Mouse (Mus musculus) cerebellum, postnatal 25 days (tissue): ENCODE measurements around the gene Scamp4.
"Not testable (repeated sequence)": the region's sequence is repeated elsewhere in the genome, so short reads cannot be mapped to it uniquely, and the experiment has no call there.

ENCODE experiments used
- DNase-seq, 2 experiments: peaks; one replicate each; pipeline ENCODE4 v3.0.0; 2021; ENCODE audit warnings: mixed read lengths in 2 of 2

The Scamp4 gene

DNA sequence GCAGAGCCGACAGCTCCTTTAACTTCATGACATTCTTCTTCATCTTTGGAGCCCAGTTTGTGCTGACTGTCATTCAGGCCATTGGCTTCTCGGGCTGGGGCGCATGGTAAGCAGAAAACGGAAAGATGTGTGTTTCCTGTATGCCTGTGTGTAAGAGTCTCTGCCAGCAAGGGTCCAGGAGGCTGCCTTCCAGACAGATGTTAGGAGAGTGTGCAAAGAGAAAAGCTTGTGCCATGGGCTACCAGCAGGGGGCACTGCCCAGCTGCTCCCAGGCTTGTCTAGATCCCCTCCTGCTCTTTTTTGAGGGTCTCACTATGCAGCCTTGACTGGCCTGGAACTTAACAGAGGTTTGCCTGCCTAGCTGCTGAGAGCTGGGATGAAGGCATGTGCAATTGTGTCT is 8.4 kb downstream of the Scamp4 start:
- DNase-seq, result peak; percentile 60 to 69

DNA sequence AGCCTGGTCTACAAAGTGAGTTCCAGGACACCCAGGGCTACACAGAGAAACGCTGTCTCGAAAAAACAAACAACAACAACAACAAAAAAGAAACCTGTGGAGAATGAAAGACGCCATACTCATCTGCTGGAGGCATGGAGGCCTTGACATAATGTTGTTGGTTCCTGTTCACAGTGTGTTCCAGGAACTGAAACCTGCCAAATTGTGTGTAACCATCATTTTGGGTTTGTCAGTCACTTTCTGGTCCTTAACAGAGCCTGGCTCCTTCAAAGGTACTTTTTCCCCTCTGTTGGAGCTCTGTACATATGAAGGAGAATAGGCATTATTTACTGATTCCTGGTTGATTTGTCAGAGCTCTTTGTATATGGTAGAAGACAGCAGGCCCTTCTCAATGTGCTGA is 9.2 kb downstream of the Scamp4 start:
- DNase-seq, result no peak

DNA sequence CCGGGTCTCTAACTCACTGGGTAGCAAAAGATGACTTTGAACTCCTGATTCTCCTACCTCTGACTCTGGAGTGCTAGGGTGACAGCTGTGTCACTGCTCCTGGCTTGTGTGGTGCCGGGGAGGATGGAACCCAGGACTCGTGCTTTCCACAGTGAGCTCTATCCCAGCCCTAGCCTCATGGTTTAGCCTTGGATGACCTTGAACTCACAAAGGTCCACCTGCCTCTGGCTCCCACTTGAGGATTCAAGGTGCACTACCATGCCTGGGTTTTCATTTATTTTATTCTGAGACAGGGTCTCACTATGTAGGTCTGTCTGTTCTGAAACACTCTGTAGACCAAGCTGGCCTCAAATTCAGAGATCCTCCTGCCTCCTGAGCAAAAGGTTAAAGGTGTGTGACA is 11.1 kb downstream of the Scamp4 start:
- DNase-seq, result no peak

DNA sequence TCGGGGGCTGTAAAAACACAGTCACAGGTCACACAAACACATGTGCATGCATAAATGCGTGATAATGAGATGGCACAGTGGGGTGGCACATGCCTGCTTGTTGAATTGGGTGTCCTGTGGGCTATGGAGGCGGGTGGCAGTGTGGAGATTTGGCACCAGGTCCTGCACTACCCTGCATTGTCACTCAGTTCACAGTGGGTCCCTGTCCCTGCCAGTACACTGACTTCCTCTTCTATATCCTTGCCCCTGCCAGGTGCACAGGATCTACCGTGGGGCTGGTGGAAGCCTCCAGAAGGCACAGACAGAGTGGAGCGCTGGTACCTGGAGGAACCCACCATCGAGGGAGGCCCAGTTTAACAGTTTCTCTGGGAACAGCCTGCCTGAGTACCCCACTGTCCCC is 11.7 kb downstream of the Scamp4 start:
- no peak for DNase-seq

DNA sequence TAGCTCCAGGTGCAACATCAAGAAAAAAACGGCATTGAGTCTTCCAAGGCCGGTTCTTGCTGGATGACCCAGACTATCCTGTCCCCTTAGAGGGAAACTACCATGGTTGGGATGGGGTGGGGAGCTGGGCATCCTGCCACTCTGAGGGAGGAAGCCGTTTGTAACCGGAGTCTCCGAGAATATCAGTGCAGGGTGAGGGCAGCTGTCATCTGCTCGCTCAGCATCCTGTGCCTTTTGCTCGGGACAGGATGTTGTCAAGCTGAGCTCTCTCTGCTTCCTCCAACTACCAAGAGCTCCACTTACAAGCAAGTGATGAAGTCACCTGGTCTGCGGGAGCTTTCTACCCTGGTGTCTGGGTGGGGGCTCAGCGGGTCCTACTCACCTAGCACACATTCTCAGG is 15.5 kb downstream of the Scamp4 start:
- DNase-seq, result peak in 1 of 2 experiments; percentile 19

DNA sequence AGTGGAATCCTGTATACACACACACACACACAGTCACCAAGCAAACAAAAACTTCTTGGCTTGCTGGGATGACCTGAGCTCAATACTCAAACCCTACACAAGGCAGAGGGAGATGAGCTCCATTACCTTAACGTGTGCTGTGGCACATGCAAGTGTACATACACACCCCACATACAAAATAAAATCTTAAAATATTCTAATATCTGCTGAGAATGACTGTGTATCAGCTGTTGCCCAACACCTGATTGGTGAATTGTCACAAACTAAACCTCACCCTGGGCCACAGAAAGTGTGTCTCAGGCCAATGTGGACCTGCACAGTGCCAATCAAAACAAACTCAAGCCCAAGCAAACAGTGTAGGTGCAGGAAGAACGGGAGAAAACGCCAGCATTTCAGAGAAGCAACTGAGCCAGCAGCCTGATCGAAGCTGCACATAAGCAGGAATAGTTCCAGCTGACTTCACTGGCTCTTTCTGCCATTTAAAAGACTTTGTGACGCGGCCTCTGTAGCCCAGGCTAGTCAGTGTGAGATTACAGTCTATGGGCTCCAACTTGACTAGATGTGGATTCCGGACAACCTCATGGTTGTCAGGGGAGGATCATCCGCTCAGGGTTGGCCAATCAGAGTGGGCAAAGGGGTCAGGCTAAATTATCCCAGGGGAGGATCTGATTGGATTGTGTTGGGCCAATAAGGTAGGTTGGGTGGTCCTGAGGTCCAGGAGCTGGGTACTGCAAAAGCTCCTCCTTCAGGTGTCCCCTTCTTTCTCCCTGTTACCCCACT is 17.0 kb downstream of the Scamp4 start:
- DNase-seq, result no peak

DNA sequence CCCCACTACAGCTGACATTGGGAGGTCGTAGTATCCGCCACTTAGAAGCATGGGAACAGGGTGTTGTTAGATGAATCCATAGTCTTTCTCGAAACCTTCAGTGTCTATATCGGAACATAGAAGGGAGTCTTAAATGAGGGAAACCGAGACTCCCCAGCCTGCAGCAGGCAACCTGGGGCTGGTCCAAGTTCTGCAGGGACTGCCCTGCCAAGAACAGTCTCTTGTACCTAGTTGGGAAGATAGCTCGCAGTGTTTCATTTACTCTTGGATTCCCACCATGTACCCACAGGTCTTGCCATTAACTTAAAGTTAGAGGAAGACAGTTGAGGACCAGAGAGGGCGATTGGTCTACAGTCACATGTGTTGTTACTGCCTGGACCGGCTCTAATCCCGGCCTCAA is 17.7 kb downstream of the Scamp4 start:
- DNase-seq, result peak in 1 of 2 experiments; percentile 11

DNA sequence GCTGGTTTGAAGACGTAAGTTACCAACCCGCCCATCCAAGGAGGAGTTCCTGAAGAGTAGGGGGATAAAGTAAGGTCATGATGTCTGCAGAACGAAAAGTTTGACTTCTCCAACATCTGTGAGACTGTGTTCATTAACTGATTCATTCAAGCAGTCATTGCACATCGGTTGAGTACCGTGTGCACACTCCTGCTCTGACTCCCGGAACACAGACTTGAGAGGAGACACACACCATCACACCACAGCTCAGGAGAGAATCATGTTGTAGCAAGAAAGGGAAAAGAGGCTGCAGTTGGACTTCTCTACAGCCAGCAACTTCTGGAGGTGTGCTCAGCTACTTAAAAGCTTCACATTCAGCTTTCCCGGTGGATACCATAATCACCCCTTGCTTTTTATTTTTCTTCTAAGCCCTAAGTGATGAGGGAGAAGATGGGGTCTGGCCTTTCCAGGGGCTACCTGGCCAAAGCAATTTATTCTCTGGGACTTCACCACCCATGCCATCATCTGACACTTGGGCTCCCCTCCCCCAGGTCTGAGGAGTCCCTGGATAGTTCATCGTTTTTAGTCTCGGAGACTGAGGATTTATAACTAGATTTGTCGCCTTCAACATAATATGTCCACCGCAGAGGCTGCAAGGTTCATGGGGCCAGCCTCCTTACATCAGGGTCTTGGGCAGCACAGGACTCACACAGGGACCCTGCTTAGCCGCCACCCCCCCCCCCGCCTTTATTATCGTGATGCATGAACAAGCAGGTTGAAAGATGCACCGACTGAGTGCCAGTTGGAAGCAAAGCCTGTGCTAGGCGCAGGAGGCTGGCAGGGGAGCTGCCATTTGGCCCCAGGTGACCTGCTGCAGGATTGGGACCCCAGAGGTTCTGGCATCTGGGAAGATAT is 18.4 kb downstream of the Scamp4 start:
- peak in 1 of 2 experiments; percentile 44 for DNase-seq

DNA sequence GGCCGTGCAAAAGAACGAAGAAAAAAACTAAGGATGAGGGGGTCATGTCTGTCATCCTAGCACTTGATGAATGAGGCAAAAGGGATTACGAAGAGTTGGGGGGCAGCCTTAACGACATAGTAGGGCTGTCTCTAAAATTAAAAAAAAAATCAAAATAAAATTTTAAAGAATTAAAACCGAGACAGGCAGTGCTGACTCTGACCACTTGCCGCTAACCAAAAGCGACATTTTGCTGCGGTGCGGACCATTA is 18.9 kb downstream of the Scamp4 start:
- DNase-seq, result no peak

DNA sequence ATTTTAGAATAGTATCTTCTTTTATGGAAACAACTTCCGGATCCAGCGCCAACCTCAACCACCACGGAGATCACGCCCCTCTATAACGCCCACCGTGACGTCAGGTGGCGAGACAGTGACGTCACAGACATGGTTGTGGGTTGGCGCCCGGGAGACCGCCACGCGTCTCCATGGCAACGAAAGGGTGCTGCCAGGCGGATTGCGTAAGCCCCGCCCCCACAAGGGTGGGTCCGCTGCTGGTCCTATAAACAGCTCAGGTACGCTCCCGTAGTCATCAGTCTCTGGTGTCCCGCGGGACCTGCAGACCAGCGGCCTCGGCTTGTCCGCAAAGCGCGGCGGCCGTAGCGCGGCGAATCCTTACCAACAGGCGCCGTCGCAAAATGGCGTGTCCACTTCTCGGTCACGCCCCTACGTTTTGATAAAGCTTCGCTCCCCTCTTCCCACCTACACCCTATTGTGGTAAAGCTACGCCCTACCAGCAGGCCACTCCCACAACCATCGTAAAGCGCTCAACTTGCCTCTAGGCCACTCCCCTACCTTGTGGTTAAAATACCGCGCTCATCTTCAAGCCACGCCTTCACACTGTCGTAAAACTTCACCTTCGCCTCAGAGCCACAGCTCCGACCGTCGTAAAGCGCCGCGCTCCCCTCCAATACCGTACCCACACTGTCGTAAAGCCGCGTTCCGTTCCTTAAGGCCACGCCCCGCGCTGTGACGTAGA is 19.4 kb downstream of the Scamp4 start:
- DNase-seq, result peak; percentile 99

DNA sequence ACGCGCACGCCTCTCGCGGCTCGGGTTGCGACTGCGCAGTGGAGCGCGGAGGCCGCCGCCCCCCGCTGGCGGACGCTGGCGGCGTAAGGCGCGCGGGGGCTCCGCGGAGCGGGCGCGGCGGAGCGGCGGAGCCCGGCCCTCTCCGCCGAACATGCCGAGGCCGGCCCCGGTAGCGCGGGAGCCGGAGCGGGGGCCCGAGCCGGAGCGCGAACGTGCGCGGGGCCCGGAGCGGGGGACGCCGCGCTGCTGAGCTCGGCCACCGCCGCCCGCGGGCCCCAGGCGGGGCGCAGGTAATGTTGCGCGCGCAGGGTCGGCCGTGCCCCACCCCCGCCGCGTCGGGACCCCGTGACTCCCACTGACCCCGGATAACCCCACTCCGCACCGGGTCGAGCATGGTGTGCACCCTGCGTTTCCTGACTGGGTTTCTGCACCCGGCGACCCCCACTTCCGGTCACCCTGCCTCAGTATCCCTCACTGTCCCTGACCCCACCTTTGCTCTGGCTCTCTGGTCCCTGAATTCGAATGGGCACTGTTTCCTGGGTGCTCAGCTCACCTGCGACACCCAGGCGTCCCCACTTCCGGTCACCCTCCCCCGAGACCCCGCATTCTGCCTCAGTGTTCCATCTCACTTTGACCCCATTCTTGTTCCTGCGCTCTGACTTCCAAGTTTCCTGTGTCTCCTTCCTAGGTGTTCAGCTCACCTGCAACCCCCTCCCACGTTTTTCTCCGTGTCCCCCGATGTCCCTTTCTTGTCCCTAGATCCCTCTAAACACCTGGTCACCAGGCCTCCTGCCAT is 20.2 kb downstream of the Scamp4 start, which contains the start of gene Csnk1g2:
Gene Csnk1g2, plus strand, starts transcription at position 178 of the 796 bp plus-strand sequence.
- peak in 1 of 2 experiments; percentile 100 for DNase-seq

DNA sequence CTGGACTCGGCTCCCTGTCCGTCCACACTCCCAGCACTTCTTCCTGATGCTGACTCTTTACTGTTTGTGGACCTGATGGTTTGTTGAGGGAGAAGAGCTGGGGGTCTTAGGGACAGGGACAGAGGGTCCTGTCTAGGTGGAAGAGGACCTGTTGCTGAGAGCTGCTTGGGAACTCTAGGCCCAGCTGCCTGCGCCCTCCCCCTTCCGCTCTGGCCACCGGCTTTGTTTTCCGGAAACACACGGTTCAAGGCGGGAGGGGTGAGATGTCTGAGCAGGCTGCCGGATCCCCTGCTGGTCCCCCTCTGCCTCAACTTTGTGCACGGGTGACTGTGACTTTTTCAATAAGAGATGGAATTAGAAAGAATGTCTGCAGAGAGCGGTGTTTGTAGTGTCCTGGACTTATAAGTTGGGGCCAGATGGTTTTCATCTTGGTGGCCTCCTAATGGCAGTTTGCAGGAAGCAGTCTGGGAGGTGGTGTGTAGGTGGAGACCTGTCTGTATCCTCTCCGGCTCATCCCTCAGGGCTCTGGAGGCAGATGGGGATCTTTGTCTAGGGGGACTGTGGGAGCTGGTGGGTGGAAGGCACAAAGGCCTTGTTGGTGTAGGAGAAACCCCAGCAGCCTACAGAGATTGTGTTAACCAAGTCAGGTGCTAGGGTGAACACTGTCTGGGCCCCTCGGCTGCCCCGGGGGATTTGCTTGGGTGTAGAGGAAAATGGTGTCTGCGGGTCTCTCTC is 21.0 kb downstream of the Scamp4 start:
- peak; percentile 65 to 77 for DNase-seq

DNA sequence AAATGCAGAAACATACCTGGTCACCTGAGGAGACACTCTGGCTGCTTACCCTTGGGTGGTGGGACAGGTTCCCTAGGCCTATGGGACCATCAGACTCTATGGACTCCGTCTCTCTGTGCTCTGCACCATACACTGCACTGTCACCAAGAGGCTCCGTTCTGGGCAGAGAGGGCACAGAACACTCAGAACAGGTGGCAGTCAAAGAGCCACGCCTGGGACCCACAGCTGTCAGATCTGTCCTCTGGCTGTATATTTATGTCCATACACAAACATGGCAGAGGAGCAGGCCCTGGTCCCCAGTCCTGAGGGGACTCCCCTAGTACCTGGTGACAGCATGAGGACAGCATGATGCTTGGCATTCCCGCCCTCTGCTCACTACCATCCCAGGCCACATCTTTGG is 23.1 kb downstream of the Scamp4 start:
- no peak for DNase-seq

DNA sequence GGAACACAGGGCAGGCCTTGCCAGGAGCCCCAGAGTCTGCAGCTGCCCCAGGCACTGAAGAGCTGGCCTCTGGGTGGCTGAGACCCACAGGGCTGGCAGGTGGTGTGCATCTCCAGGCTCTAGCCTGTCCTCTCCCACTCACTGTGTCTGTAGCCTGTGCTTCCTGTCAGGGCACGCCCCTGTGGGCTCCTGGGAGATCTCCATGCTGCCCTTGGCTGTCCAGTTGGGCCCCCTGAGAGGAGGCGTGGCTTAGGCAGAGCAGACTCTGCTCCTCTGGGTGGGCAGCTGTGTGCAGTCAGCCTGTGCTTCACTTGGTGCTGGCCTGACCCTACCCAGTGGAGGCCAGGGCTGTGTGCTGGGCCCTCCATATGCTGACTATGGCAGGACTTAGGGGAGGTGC is 25.0 kb downstream of the Scamp4 start:
- DNase-seq, result no peak

DNA sequence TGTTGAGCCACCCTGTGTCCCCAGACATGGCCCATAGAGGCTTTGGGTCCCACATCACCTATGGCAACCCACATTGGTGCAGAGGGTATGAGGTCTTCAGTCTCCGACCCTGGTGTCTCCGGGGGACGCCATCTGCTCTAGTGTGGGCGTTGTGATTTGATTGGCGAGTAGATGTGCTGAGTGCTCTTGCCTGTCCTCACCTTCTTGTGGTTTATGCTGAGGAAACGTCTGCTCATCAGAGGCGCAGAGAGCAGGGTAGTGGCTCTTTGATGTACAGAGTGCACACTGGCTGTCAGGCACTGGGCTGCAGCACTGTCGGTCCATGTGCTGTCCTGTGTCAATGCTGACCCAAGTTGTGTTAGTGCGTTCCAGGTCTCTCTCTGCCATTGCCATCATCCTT is 26.3 kb downstream of the Scamp4 start:
- DNase-seq, result no peak

DNA sequence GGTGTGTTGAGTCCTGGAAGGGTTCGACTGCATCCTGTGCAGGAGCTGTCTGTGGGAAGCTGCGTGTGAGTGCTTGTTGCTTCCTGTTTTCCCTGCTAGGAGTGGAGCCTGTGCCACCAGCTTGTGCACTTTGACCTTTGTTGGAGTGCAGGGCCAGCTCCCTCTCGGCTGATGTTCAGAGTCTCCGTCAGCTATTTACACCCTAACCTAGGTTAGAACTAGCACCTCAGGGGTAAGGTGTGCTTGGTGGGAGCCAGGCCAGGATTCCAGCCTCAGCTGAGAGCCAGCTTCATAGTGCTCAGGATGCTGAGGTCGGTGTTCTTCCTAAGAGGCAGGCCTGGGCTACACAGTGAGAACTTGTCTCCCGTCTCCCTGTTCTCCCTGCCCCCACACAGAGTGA is 32.7 kb downstream of the Scamp4 start:
- no peak for DNase-seq

DNA sequence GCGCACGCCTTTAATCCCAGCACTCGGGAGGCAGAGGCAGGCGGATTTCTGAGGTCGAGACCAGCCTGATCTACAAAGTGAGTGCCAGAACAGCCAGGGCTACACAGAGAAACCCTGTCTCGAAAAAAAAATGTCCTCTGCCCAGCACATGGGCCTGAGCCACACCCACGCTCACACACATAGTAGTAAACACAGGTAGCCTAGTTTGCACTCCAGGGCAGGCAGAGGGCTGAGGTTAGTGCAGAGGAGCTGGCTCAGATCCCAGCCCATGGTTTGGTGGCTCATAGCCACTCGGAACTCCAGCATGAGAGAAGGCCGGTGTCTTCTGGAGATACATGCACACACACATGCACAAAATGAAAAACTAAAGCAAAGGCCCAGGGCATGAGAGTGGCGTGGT is 44.3 kb downstream of the Scamp4 start:
- no peak for DNase-seq

DNA sequence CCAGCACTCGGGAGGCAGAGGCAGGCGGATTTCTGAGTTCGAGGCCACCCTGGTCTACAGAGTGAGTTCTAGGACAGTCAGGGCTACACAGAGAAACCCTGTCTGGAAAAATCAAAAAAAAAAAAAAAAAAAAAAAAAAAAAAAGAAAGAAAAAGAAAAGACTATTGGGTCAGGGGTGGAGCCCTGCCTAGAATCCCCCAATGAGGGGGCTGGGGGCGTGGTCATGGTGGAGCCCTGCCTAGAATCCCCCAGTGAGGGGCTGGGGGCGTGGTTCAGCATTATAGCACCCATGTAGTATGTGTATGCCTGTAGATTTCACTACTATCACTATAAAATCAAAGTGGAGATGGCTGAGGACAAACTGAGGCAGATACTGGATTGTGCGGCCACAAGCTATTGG is 47.2 kb downstream of the Scamp4 start:
- DNase-seq, result not testable (repeated sequence)

DNA sequence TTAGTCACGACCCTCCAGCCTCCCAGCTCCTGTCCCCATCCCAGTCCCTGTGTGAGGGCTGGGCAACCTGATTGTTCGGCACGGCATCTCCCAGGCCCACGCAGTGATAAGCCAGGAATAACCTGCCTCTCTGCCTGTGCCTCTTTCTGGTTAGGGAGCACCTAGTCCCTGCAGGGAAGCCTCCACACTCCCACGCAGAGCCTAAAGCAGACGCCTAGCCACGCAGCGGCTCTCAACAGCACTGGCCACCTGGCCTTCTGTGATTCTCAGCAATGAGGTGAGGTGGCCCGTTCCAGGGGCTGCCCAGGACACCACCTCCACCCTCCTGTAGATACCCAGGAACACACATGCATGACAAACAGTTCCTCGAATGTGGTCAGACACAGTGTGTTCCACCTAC is 47.7 kb downstream of the Scamp4 start:
- no peak for DNase-seq

DNA sequence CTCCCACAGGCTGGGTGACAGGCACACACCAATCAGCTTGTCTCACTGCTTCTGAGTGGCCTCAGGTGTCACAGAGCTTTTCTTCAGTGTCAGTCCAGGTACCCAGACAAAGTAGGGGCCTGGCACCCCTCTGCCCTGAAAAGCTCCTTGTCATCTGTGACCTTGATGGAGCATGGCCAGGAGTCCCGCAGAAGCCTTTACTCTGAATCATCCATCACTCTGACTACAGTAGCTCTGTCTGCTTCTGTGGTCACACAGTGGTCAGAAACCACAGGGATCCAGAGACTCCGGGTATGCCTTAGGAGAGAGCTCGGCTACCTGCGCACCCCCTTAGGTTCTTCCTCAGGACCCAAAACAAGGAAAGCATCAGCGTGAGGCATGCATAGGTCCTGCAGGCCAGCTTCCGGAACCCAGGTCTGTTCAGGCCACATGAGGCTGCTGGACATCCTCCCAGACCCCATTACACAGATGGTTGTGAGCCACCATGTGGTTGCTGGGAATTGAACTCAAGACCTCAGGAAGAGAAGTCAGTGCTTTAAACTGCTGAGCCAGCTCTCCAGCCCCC is 50.6 kb downstream of the Scamp4 start:
- DNase-seq, result no peak

DNA sequence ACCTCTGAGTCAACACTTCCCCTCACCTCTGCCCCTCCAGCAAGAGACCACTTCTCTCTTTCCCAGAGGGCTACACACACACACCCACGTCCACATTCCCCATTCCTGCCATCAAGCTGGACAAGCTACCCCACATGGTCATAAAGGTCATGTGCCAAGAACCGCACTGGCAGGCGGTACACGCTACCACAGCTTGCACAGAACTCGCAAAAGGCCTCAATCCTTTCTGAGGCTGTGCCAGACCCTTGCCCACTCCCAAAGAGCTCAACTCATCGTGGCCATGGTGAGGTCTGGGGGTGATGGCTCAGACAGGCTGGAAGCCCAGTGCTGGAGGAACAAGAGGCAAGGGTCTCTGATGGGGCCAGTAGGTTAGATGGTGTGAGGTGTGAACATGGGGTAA is 52.2 kb downstream of the Scamp4 start:
- DNase-seq, result no peak
